Mouse (Mus musculus) frontal cortex, postnatal 14 days (tissue): Measurements from ENCODE around the gene Kif5c.
A peak's percentile ranks its signal among the peaks of the same experiment; 100 is the strongest.

ENCODE experiments used
- DNase-seq, 2 experiments: peaks; one replicate each; pipeline ENCODE4 v3.0.0; 2022; ENCODE audit warnings: low spot score in 2 of 2

Gene Kif5c

GRCm38 (mm10) chr2:49618829-49619718 lies at the start of gene Kif5c:
Kif5c (plus strand) TSS chr2:49619298.
- peak; percentile 85 to 93 for DNase-seq

- DNase-seq: peak; percentile 15 to 16
These were observed 49.0 kb upstream of the Kif5c start for GRCm38 (mm10) chr2:49569862-49570777.

- DNase-seq: no peak
These were observed 48.4 kb upstream of the Kif5c start for GRCm38 (mm10) chr2:49570778-49571101.

- peak in 1 of 2 experiments; percentile 14 for DNase-seq
These were observed 47.8 kb upstream of the Kif5c start for GRCm38 (mm10) chr2:49571159-49571920.

- DNase-seq: peak; percentile 51 to 59
These were observed 46.9 kb upstream of the Kif5c start for GRCm38 (mm10) chr2:49572111-49572642.

- no peak for DNase-seq
These were observed 46.4 kb upstream of the Kif5c start for GRCm38 (mm10) chr2:49572684-49573083.

- DNase-seq: no peak
These were observed 45.8 kb upstream of the Kif5c start for GRCm38 (mm10) chr2:49573282-49573681.

- no peak for DNase-seq
These were observed 38.5 kb upstream of the Kif5c start for GRCm38 (mm10) chr2:49580585-49580984.

- no peak for DNase-seq
These were observed 36.6 kb upstream of the Kif5c start for GRCm38 (mm10) chr2:49582546-49582945.

GRCm38 (mm10) chr2:49583311-49583710 lies 35.8 kb upstream of the Kif5c start:
- DNase-seq: no peak

- DNase-seq: no peak
These were observed 28.6 kb upstream of the Kif5c start for GRCm38 (mm10) chr2:49590450-49590849.

GRCm38 (mm10) chr2:49592926-49593325 lies 26.2 kb upstream of the Kif5c start:
- DNase-seq: no peak

- no peak for DNase-seq
These were observed 24.2 kb upstream of the Kif5c start for GRCm38 (mm10) chr2:49594886-49595285.

GRCm38 (mm10) chr2:49596318-49596717 lies 22.8 kb upstream of the Kif5c start:
- no peak for DNase-seq

GRCm38 (mm10) chr2:49600021-49600681 lies 18.9 kb upstream of the Kif5c start:
- no peak for DNase-seq

GRCm38 (mm10) chr2:49602791-49603349 lies 16.2 kb upstream of the Kif5c start:
- DNase-seq: no peak

- no peak for DNase-seq
These were observed 9.5 kb upstream of the Kif5c start for GRCm38 (mm10) chr2:49609611-49610010.

GRCm38 (mm10) chr2:49616765-49617164 lies 2.3 kb upstream of the Kif5c start:
- no peak for DNase-seq

- no peak for DNase-seq
These were observed 823 bp downstream of the Kif5c start for GRCm38 (mm10) chr2:49619719-49620522.

GRCm38 (mm10) chr2:49620626-49621117 lies 1.6 kb downstream of the Kif5c start:
- peak in 1 of 2 experiments; percentile 23 for DNase-seq
